Mouse (Mus musculus) brain, embryonic 14.5 days (tissue): ENCODE results near the gene Ptrh2. TPM values are rescaled to one million over a fixed set of nuclear protein-coding genes. Genes with fewer than 3 reads are reported as not detected.

Experiments used
- DNase-seq: peaks from one replicate; pipeline ENCODE4 v3.0.0-alpha.2; 2011; ENCODE audit warnings: low read depth
- CTCF ChIP-seq: fragments of 200-500 bp; IDR thresholded peaks from 2 replicates; pipeline ENCODE4 v1.5.1; 2012; ENCODE audit warnings: inconsistent platforms, mild to moderate bottlenecking, moderate library complexity, borderline replicate concordance; ENCODE audit not compliant: insufficient read depth, insufficient read length; ENCODE audit errors: extremely low read depth
- POLR2A ChIP-seq: fragments of 200-500 bp; IDR thresholded peaks from 2 replicates; pipeline ENCODE4 v1.6.1; 2012; ENCODE audit warnings: mild to moderate bottlenecking, inconsistent platforms, borderline replicate concordance; ENCODE audit not compliant: poor library complexity, insufficient read depth, insufficient read length, severe bottlenecking; ENCODE audit errors: extremely low read depth
- polyA plus RNA-seq: library from polyadenylated mRNA; depleted of rRNA; stranded (reverse); fragments of >200 nt; gene quantifications from 2 replicates; pipeline ENCODE4 v1.2.3, GENCODE M21; 2012

Ptrh2 gene
- polyA plus RNA-seq, 1 experiment: 17.5 TPM

GRCm38 (mm10) chr11:86672772-86673171, 11.0 kb upstream of the Ptrh2 start:
- DNase-seq: no peak
- TF ChIP-seq CTCF: no peak
- TF ChIP-seq POLR2A: no peak

DNA sequence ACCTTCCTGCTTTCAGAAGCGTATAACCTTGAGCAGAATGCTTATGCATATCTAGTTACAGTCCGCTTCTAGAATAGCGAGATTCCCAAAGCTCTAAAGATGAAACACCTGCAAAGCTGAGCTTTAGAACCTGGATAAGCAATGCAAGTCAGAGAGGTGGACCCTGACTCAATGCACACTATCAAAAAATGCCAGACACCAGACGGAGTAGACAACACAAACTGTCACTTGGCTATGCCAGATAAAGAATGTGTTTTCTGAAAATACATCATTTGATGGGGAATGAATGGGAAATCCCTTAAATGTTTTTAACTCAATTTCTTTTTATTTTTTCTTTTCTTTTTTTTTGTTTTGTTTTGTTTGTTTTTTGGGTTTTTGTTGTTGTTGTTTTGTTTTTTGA, 8.3 kb upstream of the Ptrh2 start:
- no peak for TF ChIP-seq POLR2A
- TF ChIP-seq CTCF: no peak

GRCm38 (mm10) chr11:86678957-86679356, 4.8 kb upstream of the Ptrh2 start:
- no peak for DNase-seq
- TF ChIP-seq CTCF (no peak), POLR2A (no peak)

More for the DNA sequence above, 8.3 kb upstream of the Ptrh2 start:
- DNase-seq: no peak

DNA sequence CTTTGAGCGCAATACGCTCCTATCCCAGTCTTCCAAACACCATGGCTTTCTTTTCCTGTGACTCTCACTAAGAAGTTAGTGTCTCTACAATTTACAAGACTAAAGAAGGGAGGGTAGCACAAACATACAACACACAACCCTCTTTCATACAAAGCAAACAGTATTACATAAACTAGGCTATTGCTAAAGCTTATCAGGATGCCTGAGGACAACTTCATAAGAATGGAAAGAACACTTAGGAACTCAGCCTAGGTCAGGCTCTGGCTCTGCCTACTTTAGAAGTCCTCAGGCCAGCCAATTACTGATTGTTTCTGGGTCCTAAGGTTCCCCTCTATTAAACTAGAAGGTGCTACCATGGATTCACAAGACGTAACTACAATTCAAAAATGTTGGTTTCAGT, 3.1 kb upstream of the Ptrh2 start:
- TF ChIP-seq POLR2A: no peak
- no peak for TF ChIP-seq CTCF
- no peak for DNase-seq

DNA sequence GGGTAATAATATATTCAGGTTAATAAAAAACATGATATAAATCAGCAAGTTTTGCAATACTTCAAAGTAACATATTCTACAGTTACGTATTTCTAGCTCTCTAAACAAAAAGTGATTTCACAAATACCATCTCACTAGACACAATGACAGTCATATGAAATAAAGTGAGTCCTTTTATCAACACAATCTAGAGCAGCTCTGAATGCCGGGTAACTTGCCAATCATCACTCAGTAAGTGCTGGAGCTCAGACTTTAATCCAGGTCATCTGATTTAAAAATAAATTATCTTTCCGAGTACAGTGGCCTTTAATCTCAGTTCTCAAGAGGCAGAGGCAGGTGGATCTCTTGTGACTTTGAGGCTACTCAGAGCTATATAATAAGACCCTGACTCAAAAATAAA, 2.4 kb upstream of the Ptrh2 start:
- DNase-seq: no peak
- no peak for TF ChIP-seq POLR2A
- TF ChIP-seq CTCF: no peak

DNA sequence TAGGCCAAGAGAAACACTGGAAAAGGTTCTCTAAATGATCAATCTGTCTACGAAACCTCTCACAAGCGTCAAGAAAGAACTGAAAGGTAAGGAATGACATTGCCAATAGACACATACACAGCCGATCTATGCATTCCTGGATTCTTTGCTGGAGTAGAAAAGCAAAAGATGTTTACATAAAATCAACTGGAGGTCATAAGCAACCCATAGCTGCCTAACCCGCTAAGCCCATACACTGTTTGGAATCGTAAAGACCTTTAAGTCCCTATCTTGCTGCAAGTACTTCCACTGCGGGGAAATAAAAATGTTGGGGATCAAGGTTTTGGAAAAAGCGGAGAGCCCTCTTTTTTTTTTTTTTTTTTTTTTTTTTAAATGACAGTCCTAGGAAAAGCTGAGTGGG, 924 bp upstream of the Ptrh2 start:
- no peak for DNase-seq
- TF ChIP-seq POLR2A (no peak), CTCF (no peak)

DNA sequence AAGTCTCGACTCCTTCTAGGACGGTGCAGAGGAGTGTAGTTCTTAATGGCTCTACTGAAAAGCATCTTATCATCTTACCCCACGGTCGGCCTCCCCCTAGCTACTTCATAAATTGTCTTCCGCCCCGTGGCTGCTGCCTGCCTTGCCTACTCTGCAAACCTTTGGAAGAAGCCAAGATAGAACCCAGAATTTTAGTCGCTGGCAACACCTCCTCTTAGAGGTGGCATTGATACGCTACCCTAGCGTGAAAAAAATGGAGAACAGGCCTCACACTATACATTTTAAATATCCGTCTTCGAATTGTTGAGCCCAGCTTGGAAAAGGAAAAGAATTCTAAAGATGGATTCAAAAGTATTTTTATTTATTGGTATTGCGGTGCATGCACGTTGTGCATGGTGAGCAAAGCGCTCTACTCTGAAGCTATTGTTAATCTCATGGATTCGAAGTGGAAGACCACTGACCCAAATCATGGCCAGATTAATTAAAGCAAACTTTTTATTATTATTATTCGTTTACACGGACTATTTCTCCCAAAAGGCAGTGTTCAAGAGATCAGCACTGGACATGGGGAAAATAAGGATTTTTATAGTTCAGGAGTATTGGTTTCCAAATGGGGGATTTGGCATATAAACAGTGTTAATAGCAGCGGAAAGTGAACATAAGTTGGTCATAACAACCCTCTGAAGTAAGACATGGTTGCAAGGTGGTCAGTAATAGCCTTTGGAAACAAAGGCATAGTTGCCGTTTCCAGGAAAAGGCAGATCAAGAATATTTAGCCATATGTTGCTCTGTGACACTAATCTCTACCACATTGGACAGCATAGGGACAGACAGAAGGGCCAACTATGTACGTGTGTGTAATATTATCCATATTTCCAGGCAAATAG, 584 bp downstream of the Ptrh2 start:
- no peak for DNase-seq
- TF ChIP-seq CTCF (no peak), POLR2A (peak; percentile 43; the same call in 1 of the 2 replicates)

GRCm38 (mm10) chr11:86685366-86685765, 1.6 kb downstream of the Ptrh2 start:
- DNase-seq: no peak
- no peak for TF ChIP-seq CTCF
- TF ChIP-seq POLR2A: no peak

DNA sequence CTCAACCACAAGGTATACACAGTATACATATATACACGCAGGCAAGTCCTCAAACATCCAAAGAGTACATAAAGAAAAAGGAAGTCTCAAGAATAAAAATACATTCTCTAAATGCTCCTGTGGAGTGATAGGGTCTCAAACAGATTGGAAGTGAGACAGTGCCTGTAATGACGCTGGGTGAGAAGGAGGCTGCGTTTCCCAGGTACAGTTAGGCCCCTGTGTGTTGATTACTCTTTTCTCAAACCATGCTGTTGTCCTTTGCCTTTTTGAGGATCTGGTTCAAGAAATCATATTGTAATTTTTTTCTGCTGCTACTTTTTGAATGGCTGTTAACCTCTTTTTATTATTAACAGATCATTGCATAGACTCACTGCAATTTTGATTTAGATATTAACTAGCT, 6.6 kb downstream of the Ptrh2 start:
- no peak for TF ChIP-seq POLR2A
- TF ChIP-seq CTCF: no peak
- no peak for DNase-seq

GRCm38 (mm10) chr11:86691482-86691881, 7.7 kb downstream of the Ptrh2 start:
- TF ChIP-seq CTCF (no peak), POLR2A (no peak)
- no peak for DNase-seq

DNA sequence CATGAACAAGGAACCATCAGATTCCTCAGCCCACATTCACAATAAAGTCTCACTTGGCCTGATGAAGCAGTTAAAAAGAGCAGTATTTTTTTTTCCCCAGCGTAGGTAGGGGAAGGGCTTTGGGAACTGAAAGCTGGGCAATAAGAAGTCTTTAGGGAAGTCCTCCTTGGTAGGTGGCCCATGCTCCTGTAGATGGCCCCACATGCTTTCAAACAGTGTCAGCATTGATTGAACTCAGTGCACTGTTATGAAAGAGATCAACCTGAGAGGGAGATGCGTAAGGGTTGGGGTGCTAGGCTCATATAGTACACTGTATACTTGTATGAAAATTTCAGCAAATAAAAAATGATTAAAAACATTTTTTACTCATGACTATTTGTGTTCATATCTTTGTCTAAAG, 8.2 kb downstream of the Ptrh2 start:
- TF ChIP-seq CTCF (no peak), POLR2A (no peak)
- DNase-seq: no peak

- no peak for DNase-seq
- TF ChIP-seq POLR2A (no peak), CTCF (no peak)
Observed at GRCm38 (mm10) chr11:86692546-86692945, 8.8 kb downstream of the Ptrh2 start.

DNA sequence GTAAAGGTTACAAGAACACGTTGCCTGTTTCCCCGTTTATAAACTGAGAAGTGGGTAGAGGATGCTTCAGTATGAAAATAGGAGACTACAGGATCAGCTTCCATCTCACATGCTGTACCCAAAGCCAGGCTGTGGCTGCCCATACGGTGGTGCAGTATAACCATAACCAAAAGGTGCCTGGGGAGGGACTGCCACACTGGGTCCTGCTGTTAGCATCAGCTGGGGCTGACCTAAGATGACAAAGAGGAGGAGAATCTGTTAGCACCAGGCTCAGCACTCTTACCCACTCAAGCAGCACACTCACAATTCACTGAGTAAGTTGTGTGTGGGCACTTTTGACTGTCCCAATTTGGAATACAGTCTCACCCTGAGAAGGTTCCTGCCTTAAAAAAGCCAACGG, 11.7 kb downstream of the Ptrh2 start:
- no peak for TF ChIP-seq POLR2A
- DNase-seq: no peak

DNA sequence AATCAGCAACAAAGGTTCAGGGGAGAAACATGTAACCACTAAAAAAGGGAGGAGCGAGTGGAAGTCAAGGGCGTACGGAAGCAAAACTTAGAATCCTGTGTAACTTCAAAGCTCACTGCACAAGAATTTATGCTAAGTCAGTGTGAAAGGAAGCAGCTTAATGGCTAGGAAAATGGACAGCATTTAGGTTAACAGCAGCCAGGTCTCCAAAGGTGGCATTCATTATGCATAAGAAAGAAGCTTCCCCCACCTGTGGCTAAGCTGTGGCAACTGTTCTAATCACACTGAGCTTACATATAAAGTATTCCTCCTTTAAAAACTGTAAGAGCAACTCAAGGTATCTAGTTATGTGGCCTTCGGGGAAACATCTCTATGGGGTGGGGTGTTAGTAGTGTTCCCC, 17.4 kb downstream of the Ptrh2 start:
- TF ChIP-seq CTCF (no peak), POLR2A (no peak)
- no peak for DNase-seq
